Mouse (Mus musculus): Measurements from ENCODE around the gene Tmem256.

DNA sequence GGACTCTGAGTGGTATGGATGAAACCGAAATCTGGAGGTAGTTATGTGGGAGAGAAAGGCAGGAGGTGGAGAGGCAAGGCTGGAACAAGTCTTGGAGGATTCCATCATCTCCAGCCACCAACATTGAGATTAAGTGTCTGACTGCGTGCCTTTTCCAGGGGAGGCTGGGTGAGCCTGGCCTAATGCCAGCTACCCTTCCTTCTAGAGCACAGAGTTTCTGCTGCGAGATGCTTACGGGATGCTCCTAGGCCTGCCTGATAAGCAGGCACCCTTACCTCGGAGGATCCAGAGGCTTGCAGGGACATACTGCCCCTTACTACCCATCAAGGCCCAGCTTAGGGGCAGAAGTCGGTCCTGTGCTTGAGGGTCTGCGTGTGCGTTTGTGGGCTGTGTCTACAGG, 4.8 kb upstream of the Tmem256 start:
- TF ChIP-seq CTCF (IDR thresholded peaks at IDR 0.05; ENCODE audit: borderline replicate concordance, control insufficient read depth, extremely low read depth, insufficient read depth, low read length, poor library complexity): no peak
- TF ChIP-seq POLR2A (IDR thresholded peaks at IDR 0.05; ENCODE audit: control insufficient read depth, extremely low read depth, insufficient read depth, low read length, poor library complexity): no peak

All from thymus, adult 2 months (tissue).